Mouse (Mus musculus) small intestine, adult 2 months (tissue): Measurements from ENCODE around the gene Ifnab. TPM values are rescaled to one million over a fixed set of nuclear protein-coding genes. Genes with fewer than 3 reads are reported as not detected.

ENCODE experiments used
- H3K27ac ChIP-seq: fragments of 200-500 bp; 2 replicates; pipeline ENCODE4 v1.5.1; 2012; ENCODE audit warnings: low read depth, low read length, control low read depth, inconsistent platforms; ENCODE audit not compliant: insufficient read depth
- H3K27me3 ChIP-seq: fragments of 200-500 bp; 2 replicates; pipeline ENCODE4 v1.6.1; 2012; ENCODE audit warnings: mild to moderate bottlenecking, moderate library complexity, low read length, inconsistent platforms; ENCODE audit not compliant: control insufficient read depth, insufficient read depth
- H3K36me3 ChIP-seq: fragments of 200-500 bp; 2 replicates; pipeline ENCODE4 v1.6.1; 2012; ENCODE audit warnings: mild to moderate bottlenecking, low read length, control low read depth, inconsistent platforms; ENCODE audit not compliant: control insufficient read depth, insufficient read depth
- H3K4me1 ChIP-seq: fragments of 200-500 bp; 2 replicates; pipeline ENCODE4 v1.6.1; 2012; ENCODE audit warnings: low read length, inconsistent platforms, mixed read lengths; ENCODE audit not compliant: control insufficient read depth, insufficient read depth, insufficient read length
- H3K4me3 ChIP-seq: fragments of 200-500 bp; 2 replicates; pipeline ENCODE4 v1.5.1; 2012; ENCODE audit warnings: low read depth, mild to moderate bottlenecking, control low read depth, inconsistent platforms, low read length, moderate library complexity
- CTCF ChIP-seq: fragments of 200-500 bp; IDR thresholded peaks from 2 replicates; pipeline ENCODE4 v1.5.1; 2012; ENCODE audit warnings: low read depth, mild to moderate bottlenecking, control low read depth, inconsistent platforms, low read length, moderate library complexity, mixed read lengths; ENCODE audit not compliant: insufficient replicate concordance, insufficient read length; ENCODE audit errors: extremely low read depth
- POLR2A ChIP-seq: fragments of 200-500 bp; IDR thresholded peaks from 2 replicates; pipeline ENCODE4 v1.6.1; 2012; ENCODE audit warnings: low read depth, mild to moderate bottlenecking, control low read depth, inconsistent platforms, low read length, moderate library complexity
- WGBS: fragments of 180-500 bp; shearing (Covaris S2); methylation state at CpG from one replicate; pipeline ENCODE4 v1.1.7; 2018; 5-methylcytosine and 5-hydroxymethylcytosine counted together
- polyA plus RNA-seq: library from polyadenylated mRNA; depleted of rRNA; stranded (reverse); fragments of >200 nt; gene quantifications from 2 replicates; pipeline ENCODE4 v1.2.3, GENCODE M21; 2012

Ifnab gene
- polyA plus RNA-seq, 1 experiment: not detected

GRCm38 (mm10) chr4:88718715-88719114 is 27.6 kb upstream of the Ifnab start:
- WGBS: 4% methylated on average over 1 of the region's 1 CpGs
- no peak for TF ChIP-seq CTCF
- no peak for TF ChIP-seq POLR2A
- Histone ChIP-seq H3K27ac (no peak overlapping the region), H3K4me1 (peaks cover 9% of the 10 kb centered on the region; the same call in 1 of the 2 replicates), H3K4me3 (no peak overlapping the region), H3K36me3 (peaks cover 16% of the 10 kb centered on the region; the same call in 1 of the 2 replicates), H3K27me3 (no peaks in the 10 kb centered on the region)

DNA sequence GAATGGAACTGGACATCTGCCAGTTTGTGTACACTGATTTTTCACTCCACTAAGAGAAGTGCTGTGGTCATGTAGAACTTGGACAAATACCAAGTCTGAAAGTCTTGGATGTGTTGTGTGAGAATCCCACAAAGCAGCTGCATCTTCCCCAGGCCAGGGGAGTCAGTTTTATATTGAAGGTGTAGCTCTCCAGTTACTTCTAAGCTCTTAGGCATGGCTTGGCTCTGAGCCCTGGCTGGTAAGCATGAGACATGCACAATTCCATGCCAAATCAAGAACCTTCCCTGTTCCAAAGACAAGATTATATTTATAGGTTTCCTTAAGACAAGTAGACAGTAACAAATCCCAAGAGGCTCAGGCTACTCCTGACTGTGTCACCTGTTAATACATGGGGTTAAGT is 23.9 kb upstream of the Ifnab start:
- no peak for TF ChIP-seq POLR2A
- TF ChIP-seq CTCF: no peak
- H3K4me3 ChIP-seq: no peak overlapping the region
- H3K27me3 ChIP-seq: no peaks in the 10 kb centered on the region
- peaks cover 14% of the 10 kb centered on the region; the same call in 1 of the 2 replicates for H3K36me3 ChIP-seq
- H3K27ac ChIP-seq: no peak overlapping the region
- H3K4me1 ChIP-seq: peaks cover 3% of the 10 kb centered on the region; the same call in 1 of the 2 replicates

GRCm38 (mm10) chr4:88714281-88714680 is 23.1 kb upstream of the Ifnab start:
- Histone ChIP-seq H3K4me1 (peaks cover 2% of the 10 kb centered on the region; the same call in 1 of the 2 replicates), H3K4me3 (no peak overlapping the region), H3K27me3 (no peaks in the 10 kb centered on the region), H3K27ac (no peak overlapping the region), H3K36me3 (peaks cover 12% of the 10 kb centered on the region; the same call in 1 of the 2 replicates)
- 50% methylated on average over 1 of the region's 1 CpGs for WGBS
- TF ChIP-seq CTCF (no peak), POLR2A (no peak)

DNA sequence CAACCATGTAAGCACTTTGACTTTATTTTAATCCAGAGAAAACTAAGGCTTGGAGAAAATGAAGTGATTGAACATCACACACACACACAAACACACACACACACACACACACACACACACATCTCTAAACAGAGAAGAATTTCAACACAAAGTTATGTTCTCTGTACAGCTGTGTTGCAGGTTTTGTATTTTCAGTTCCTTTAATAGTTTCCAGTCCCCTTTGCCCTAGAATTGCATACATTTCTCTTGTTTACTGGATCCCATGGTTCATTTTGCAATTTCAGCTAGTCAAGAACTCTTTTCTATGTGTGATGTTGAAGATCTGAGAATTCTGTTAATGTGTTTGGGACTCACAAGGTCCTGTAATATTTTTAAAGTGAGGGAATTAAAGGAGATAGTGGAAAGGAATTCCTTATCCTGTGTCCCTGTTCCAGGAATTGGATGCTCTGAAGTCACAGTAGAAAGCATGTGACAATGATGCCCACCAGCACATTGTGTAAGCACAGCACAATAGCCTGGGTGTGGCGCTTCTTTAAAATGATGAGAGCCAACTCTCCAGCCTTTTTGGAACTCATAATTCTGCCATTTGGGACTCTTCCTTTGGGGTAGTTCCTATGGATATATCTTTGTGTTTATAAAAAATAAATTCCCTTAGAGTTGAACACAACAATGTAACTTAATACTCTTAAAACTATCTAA is 16.1 kb upstream of the Ifnab start:
- Histone ChIP-seq H3K4me3 (no peak overlapping the region), H3K27ac (no peak overlapping the region), H3K27me3 (no peaks in the 10 kb centered on the region), H3K36me3 (no peaks in the 10 kb centered on the region; the same call in 1 of the 2 replicates), H3K4me1 (no peaks in the 10 kb centered on the region)
- TF ChIP-seq POLR2A (no peak), CTCF (no peak)
- WGBS: 100% methylated on average over 1 of the region's 1 CpGs

DNA sequence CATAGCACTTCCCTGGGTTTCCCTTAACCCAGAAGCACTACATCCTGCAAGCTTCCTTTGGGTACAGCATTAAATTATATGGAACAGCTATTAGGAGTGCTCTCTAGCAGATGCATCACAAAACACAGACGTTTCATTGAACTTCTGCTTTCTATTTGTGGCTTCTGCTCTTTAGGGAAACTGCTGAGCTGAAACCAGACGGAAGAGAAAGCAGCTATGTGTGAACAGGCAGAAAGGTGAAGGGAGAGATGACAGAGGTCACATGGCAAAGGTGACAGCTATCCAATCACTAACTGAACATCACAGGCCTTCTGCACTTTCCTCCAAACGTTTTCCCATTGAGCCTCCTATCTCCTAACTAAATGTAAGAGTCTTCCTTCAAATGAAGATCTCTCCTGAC is 14.8 kb upstream of the Ifnab start:
- WGBS: 41% methylated on average over 3 of the region's 3 CpGs
- TF ChIP-seq POLR2A (no peak), CTCF (no peak)

DNA sequence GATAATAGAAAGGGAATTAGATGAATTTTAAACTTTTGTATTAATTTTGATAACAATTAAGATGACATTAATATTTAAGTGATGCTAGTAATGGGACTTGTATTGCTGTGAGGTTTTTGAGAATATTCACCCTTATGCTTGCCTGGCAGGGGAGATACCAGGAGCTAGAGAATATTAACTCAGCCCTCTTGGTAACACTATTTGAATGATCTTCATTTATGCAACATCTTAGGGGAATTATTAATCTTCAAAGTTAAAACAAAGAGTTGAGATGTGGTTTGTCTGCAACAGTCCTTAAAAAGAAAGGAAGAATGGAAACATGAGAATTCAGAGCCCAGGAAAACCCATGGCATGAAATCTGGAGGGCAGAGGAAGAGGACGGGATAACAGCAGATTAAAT is 8.1 kb upstream of the Ifnab start:
- Histone ChIP-seq H3K27ac (no peak overlapping the region), H3K36me3 (no peaks in the 10 kb centered on the region), H3K4me1 (no peaks in the 10 kb centered on the region), H3K4me3 (no peak overlapping the region), H3K27me3 (no peaks in the 10 kb centered on the region)
- WGBS: 92% methylated on average over 1 of the region's 1 CpGs
- TF ChIP-seq POLR2A (no peak), CTCF (no peak)

More for the DNA sequence above, 14.8 kb upstream of the Ifnab start:
- H3K4me3 ChIP-seq: no peak overlapping the region
- no peaks in the 10 kb centered on the region for H3K4me1 ChIP-seq
- no peaks in the 10 kb centered on the region; the same call in 1 of the 2 replicates for H3K36me3 ChIP-seq
- no peaks in the 10 kb centered on the region for H3K27me3 ChIP-seq
- no peak overlapping the region for H3K27ac ChIP-seq

GRCm38 (mm10) chr4:88698781-88699180 is 7.6 kb upstream of the Ifnab start:
- TF ChIP-seq CTCF (no peak), POLR2A (no peak)
- H3K27me3 ChIP-seq: no peaks in the 10 kb centered on the region
- H3K27ac ChIP-seq: no peak overlapping the region
- no peaks in the 10 kb centered on the region for H3K4me1 ChIP-seq
- WGBS: 73% methylated on average over 5 of the region's 5 CpGs
- no peaks in the 10 kb centered on the region for H3K36me3 ChIP-seq
- H3K4me3 ChIP-seq: no peak overlapping the region
